In the genomic region with DNA sequence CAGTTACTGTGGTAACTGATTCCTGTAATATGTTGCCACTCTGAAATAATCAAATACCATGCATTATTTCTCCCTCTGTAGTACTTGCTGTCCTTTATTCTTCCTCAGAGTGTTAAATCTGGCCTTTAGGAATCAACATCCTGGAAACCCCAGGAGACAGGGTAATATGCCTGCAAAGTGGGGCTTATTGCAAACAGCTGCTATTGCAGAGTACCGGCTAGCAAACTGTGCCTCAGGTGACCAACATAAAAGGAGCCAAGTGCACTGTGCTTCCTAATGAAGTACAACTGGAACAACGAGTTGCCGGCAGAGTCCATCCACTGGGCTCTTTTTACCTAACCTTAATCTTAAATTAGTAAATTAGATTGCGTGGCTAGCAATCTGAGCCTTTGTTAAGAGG, we compare ENCODE assay signal across 22 mouse cellular contexts.
A peak's percentile ranks its signal among the peaks of the same experiment; 100 is the strongest.
DNase-seq lines count a peak whose midpoint lies in the region; ATAC-seq lines count a peak whose summit lies in the region.
"Had no signal": no experiment of that assay in that cellular context is flagged by ENCODE, and none has a peak within 500 bp of the region (broad histone marks: within the 10 kb centered on the region; RNA-seq: fewer than 3 reads in every experiment).

No protein-coding gene starts in this region.

- no peak overlapping the region for H3K27ac ChIP-seq in forebrain, embryonic 11.5 days (ENCODE audit: low read depth, low read length)
- no peak overlapping the region for H3K27ac ChIP-seq in forebrain, embryonic 14.5 days (ENCODE audit: low read depth, low read length)
- no peak overlapping the region for H3K27ac ChIP-seq in neural tube, embryonic 14.5 days (ENCODE audit: low read depth, low read length)
- H3K27ac ChIP-seq: gastrocnemius, adult 2 months; heart, embryonic 15.5 days; kidney, postnatal 0 days; limb, embryonic 15.5 days; liver, embryonic 14.5 days had no signal

- H3K36me3 ChIP-seq in forebrain, embryonic 11.5 days (ENCODE audit: control insufficient read depth, insufficient read depth, low read length), result no peaks in the 10 kb centered on the region
- no peaks in the 10 kb centered on the region for H3K36me3 ChIP-seq in forebrain, embryonic 14.5 days (ENCODE audit: control insufficient read depth, insufficient read depth, low read length)
- no peaks in the 10 kb centered on the region for H3K36me3 ChIP-seq in neural tube, embryonic 14.5 days (ENCODE audit: control insufficient read depth, insufficient read depth, low read length)
- H3K36me3 ChIP-seq: heart, embryonic 15.5 days; limb, embryonic 15.5 days had no signal

- peak; percentile 44 for DNase-seq in forebrain, embryonic 11.5 days (ENCODE audit: low spot score)
- DNase-seq in forebrain, embryonic 14.5 days (ENCODE audit: low spot score), result no peak
- no peak for DNase-seq in neural tube, embryonic 10.5 days (ENCODE audit: extremely low spot score, low spot score)
- peak; percentile 53 for DNase-seq in hindlimb bud, embryonic 11.5 days (ENCODE audit: extremely low spot score, low read depth, low spot score)
- DNase-seq in right cerebral cortex, postnatal 36 days (ENCODE audit: low spot score in 2 of 2), result no peak
- no peak for DNase-seq in layer of hippocampus, postnatal 14 days (ENCODE audit: low spot score in 2 of 2)
- DNase-seq: adrenal gland, postnatal 25 days; cerebellum, adult 9-10 months; gastrocnemius, adult 2 months; heart, postnatal 4 days; kidney, adult 18-20 months; lung, embryonic 14.5 days; lung, postnatal 4 days; right cerebral cortex, postnatal 14 days; spleen, adult 18-20 months; thymus, postnatal 14 days had no signal

- H3K27me3 ChIP-seq in forebrain, embryonic 11.5 days (ENCODE audit: control insufficient read depth, insufficient read depth, low read length), result no peaks in the 10 kb centered on the region
- H3K27me3 ChIP-seq in forebrain, embryonic 14.5 days (replicated peaks; ENCODE audit: control insufficient read depth, insufficient read depth, low read length), result no peaks in the 10 kb centered on the region
- no peaks in the 10 kb centered on the region for H3K27me3 ChIP-seq in neural tube, embryonic 14.5 days (ENCODE audit: control insufficient read depth, insufficient read depth, low read length)
- H3K27me3 ChIP-seq: heart, embryonic 15.5 days; limb, embryonic 15.5 days had no signal

- H3K9ac ChIP-seq in forebrain, embryonic 11.5 days (ENCODE audit: low read length), result no peak overlapping the region
- no peak overlapping the region for H3K9ac ChIP-seq in forebrain, embryonic 14.5 days (ENCODE audit: low read length)
- H3K9ac ChIP-seq in neural tube, embryonic 14.5 days (replicated peaks; ENCODE audit: low read depth, low read length), result no peak overlapping the region
- H3K9ac ChIP-seq: heart, embryonic 15.5 days; limb, embryonic 15.5 days; liver, embryonic 14.5 days; lung, embryonic 14.5 days had no signal

- no peak overlapping the region for H3K4me3 ChIP-seq in forebrain, embryonic 11.5 days (ENCODE audit: low read depth, low read length)
- H3K4me3 ChIP-seq in forebrain, embryonic 14.5 days (ENCODE audit: low read depth, low read length), result no peak overlapping the region
- H3K4me3 ChIP-seq in neural tube, embryonic 14.5 days (ENCODE audit: low read depth, low read length), result no peak overlapping the region
- H3K4me3 ChIP-seq: gastrocnemius, adult 2 months; heart, embryonic 15.5 days; limb, embryonic 15.5 days had no signal

- no peak for ATAC-seq in forebrain, embryonic 11.5 days (replicated peaks; ENCODE audit: low FRiP score)
- ATAC-seq in forebrain, embryonic 14.5 days, result no peak
- ATAC-seq in neural tube, embryonic 14.5 days (ENCODE audit: low read depth), result peak; percentile 54; the same call in 1 of the 2 replicates
- no peak for ATAC-seq in inflammation-experienced regulatory T-cells, adult 6 months

- H3K4me1 ChIP-seq in forebrain, embryonic 11.5 days (replicated peaks; ENCODE audit: control insufficient read depth, insufficient read depth, low read length), result no peaks in the 10 kb centered on the region
- H3K4me1 ChIP-seq in forebrain, embryonic 14.5 days (ENCODE audit: control insufficient read depth, insufficient read depth, low read length), result no peaks in the 10 kb centered on the region; the same call in 1 of the 2 replicates
- 0 out of 2 replicates have a peak, but pooled peaks cover 4% of the 10 kb centered on the region for H3K4me1 ChIP-seq in neural tube, embryonic 14.5 days (ENCODE audit: control insufficient read depth, insufficient read depth, low read length)
- H3K4me1 ChIP-seq: heart, embryonic 15.5 days; limb, embryonic 15.5 days had no signal

- H3K4me2 ChIP-seq in forebrain, embryonic 11.5 days (ENCODE audit: low read depth, low read length, severe bottlenecking), result no peak overlapping the region
- H3K4me2 ChIP-seq in forebrain, embryonic 14.5 days (ENCODE audit: low read length), result no peak overlapping the region
- no peak overlapping the region for H3K4me2 ChIP-seq in neural tube, embryonic 14.5 days (ENCODE audit: low read depth, low read length)
- H3K4me2 ChIP-seq: heart, embryonic 15.5 days; limb, embryonic 15.5 days; lung, embryonic 14.5 days had no signal

- 55% methylated on average over 4 of the region's 4 CpGs for WGBS in forebrain, embryonic 11.5 days
- 54% methylated on average over 4 of the region's 4 CpGs for WGBS in forebrain, embryonic 14.5 days
- WGBS in neural tube, embryonic 14.5 days, result 35% methylated on average over 4 of the region's 4 CpGs

- H3K9me3 ChIP-seq in forebrain, embryonic 11.5 days (ENCODE audit: control insufficient read depth, low read length), result no peaks in the 10 kb centered on the region
- H3K9me3 ChIP-seq in forebrain, embryonic 14.5 days (replicated peaks; ENCODE audit: control insufficient read depth, low read length), result no peaks in the 10 kb centered on the region
- H3K9me3 ChIP-seq in neural tube, embryonic 14.5 days (ENCODE audit: control insufficient read depth, low read length), result no peaks in the 10 kb centered on the region
- H3K9me3 ChIP-seq: heart, embryonic 15.5 days; limb, embryonic 15.5 days had no signal

Comparison
In these comparisons a context has a peak if more than half of its experiments do, and no peak if none do; other contexts are left out.
1. DNase-seq: peak in forebrain, embryonic 11.5 days (single experiment) and hindlimb bud, embryonic 11.5 days (single experiment); none in forebrain, embryonic 14.5 days (single experiment), neural tube, embryonic 10.5 days (single experiment), right cerebral cortex, postnatal 36 days (0 of 2) and layer of hippocampus, postnatal 14 days (0 of 2).